Mouse (Mus musculus): ENCODE results near the gene Ctse.

Ctse gene

DNA sequence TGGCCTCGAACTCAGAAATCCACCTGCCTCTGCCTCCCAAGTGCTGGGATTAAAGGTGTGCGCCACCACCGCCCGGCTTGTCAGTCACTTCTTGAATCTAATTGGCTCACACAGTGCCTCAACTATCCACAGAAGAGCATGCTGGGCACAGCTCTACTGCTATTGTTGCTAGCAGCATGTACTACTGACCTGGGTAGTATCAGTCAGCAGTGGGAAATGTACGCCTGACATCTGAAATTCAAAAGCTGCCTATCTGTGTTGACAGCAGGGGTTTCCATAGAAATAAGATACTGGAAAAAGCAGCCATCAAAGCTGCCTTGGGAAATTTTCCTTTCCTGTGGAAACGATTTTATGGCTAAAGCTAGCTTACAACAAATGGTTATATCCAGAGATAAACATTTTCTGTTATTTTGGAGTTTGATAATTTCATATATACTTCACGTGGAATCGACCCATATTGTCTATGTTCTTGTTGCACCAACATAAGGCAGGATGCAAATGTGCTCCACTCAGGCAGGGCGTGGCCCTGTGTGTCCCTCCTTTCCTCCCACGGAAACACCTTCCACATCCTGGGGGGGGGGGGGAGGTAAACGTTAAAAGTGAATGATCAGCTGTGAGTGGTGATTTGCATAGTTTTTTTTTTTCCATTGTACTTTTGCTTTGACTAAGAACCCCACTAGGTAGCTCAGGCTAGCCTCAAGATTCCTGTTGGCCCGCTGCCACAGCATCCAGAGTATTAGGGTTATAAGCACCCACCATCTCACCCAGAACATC lies 14.8 kb downstream of the Ctse start:
- DNase-seq (ENCODE audit: low spot score in 2 of 2), result no peak

- no peak for DNase-seq (ENCODE audit: low spot score in 2 of 2)
Measured at GRCm38 (mm10) chr1:131655601-131656000, 17.5 kb downstream of the Ctse start.

DNA sequence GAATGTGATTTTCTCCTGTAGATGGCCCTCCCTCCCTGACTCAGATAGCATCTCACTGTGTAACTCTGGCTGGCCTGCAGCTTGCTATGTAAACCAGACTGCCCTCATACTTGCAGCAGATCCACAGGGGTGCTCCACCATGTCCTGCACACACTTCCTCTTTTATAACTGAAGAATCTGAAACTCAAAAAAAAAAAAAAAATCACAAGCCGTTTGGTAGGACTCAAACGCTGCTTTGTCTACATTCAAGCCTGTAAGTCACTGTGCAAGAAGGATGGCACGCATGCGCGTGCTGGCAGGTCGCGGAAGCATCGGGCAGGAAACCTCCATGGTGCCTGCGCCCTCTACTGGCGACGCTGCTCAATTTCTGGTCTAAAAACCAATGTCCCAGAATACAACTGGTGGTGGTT lies 19.8 kb downstream of the Ctse start:
- DNase-seq (ENCODE audit: low spot score in 2 of 2), result peak; percentile 89 to 95

DNA sequence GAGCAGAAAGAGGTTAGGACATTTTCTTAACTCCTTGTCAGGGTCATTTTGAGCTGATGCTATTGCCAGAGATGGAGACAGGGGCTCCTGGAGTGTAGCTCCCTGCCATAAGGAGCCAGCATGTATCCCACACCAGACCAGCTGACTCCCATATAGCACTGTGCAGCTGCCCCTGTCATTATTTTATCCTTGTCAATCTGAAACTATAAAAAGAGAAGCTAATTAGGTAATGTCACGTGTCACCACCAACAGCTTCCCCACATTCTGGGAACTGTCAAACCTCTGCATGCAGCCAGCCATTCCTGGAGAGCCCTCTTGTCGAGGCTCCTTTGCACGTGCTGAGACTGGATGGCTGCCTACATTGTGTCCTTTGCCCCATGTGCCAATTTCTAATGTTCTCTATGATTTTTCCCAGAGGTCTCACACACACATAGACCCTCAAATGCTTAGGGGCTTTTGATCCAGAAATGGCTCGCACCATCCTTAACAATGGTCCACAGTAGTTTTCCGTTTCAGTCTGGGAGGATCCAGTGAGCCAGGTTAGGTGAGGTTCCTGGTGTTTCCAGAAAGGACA lies 21.5 kb downstream of the Ctse start:
- DNase-seq (ENCODE audit: low spot score in 2 of 2), result no peak

- DNase-seq (ENCODE audit: low spot score in 2 of 2), result no peak
Measured at GRCm38 (mm10) chr1:131660266-131660665, 22.2 kb downstream of the Ctse start.

DNA sequence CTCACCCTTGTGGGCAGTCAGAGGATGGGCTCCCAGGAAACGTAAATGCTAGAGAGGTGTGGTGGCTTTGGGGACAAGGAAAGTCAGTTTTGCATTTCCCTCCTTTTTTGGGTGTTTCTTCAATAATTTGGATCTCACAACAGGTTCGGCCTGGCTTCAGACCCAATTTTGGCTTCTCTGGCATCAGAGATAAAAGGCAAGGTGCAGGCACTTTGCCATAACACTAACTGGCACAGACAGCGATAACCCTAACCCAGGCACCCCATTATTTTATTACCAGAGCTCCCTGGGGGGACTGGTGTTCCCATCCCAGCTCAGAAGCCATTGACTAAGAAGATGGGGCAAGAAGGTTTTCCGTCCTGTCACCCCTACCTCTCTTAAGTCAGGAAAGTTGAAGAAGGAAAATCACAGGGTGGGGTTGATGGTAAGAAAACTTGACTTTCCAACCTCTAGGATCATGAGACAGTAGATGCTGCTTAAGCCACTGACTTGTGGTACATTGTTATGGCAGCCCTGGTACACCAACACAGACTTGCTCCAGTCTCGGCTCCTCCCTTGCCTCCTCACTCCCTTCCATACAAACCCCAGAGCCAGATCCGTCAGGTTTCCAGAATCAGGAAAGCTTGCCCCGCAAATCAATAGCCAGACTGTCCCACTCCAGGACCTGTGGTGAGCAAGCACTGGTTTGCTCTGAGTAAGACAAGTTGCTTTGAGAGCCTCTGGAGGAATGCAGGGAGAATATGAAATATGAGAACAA lies 22.8 kb downstream of the Ctse start:
- no peak for DNase-seq (ENCODE audit: low spot score in 2 of 2)

GRCm38 (mm10) chr1:131661749-131662148 lies 23.6 kb downstream of the Ctse start:
- no peak for DNase-seq (ENCODE audit: low spot score in 2 of 2)

GRCm38 (mm10) chr1:131663286-131663995 lies 25.3 kb downstream of the Ctse start:
- DNase-seq (ENCODE audit: low spot score in 2 of 2), result no peak

DNA sequence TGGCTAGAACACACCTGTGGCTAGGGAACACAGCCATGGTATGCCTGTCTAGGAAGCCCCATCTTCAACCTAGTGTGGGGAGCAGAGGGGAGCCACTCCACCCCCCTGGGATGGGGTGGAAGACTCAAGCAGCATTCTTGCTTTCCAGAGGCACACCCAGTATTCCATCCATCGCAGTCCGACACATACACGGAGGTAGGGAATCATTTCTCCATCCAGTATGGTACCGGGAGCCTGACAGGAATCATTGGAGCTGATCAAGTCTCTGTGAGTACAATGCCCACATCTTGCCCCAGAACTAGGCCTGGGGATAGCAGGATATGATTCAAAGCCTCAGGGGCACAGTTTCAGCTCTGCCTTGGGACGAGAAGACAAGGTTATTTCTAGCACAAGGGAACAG lies 26.0 kb downstream of the Ctse start:
- DNase-seq (ENCODE audit: low spot score in 2 of 2), result no peak

DNA sequence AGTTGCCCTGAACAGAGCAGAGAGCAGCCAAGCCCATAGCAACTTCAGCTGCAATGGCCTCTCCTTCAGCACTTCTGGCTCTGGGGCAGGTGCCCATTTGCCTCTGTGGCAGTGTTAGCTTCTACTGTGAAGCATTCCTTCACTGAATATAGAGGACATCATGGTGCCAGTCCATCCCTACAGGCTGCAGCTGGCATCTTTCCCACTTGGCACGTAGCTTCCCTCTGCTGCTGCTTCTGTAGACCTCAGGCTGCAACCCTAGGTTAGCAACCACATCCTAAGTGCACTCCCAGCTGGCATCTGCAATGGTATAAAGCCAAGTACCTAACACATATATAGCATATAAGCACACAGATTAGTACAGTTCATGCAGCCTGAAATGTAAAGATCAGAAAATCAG lies 27.8 kb downstream of the Ctse start:
- DNase-seq (ENCODE audit: low spot score in 2 of 2), result no peak

GRCm38 (mm10) chr1:131671113-131671512 lies 33.0 kb downstream of the Ctse start:
- DNase-seq (ENCODE audit: low spot score in 2 of 2), result no peak

- no peak for DNase-seq (ENCODE audit: low spot score in 2 of 2)
Measured at GRCm38 (mm10) chr1:131672361-131672760, 34.3 kb downstream of the Ctse start.

GRCm38 (mm10) chr1:131679644-131680043 lies 41.5 kb downstream of the Ctse start:
- DNase-seq (ENCODE audit: low spot score in 2 of 2), result no peak

DNA sequence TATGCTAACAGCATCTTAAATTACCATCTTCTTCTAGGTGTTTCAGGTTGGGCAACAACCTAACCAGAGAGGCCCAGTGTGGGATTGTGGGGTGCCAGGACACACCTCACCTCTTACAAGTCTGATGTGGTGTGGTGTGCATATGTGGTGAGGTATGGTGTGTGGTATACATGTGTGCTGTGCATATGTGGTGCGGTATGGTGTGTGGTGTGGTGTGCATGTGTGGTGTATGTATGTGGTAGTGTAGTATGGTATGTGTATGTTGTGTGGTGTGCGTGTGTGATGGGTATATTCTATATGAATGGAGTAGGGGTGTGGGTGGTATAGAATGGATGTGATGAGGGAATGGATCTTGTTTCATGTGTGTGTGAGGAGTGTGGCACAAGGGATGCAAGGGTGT lies 49.6 kb downstream of the Ctse start:
- no peak for DNase-seq (ENCODE audit: low spot score in 2 of 2)

DNA sequence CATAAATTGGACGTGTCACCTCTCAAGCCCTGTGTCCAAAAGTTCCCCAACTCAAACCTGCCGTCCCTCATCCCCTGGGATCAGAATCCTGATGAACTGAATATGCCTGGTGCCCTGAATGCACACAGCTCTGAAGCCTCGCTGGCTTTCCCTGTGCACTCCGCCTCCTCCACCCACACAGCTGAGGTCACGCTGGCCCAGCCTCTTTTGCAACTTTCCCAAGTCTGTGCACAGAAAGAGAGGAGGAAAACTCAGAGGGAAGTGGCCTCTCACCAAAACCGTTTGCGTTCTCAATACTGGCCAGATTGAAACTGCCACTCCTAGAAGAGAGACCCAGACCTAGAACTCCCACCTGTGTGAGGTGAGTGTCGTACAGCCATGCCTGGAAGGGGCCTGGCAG lies 50.4 kb downstream of the Ctse start, which contains the start of gene Rab7b:
Rab7b (plus strand) TSS at position 221 of the 400 bp plus-strand sequence.
- peak in 1 of 2 experiments; percentile 14 for DNase-seq (ENCODE audit: low spot score in 2 of 2)

GRCm38 (mm10) chr1:131689016-131689415 lies 50.9 kb downstream of the Ctse start:
- no peak for DNase-seq (ENCODE audit: low spot score in 2 of 2)

- no peak for DNase-seq (ENCODE audit: low spot score in 2 of 2)
Measured at GRCm38 (mm10) chr1:131689899-131690298, 51.8 kb downstream of the Ctse start.

DNA sequence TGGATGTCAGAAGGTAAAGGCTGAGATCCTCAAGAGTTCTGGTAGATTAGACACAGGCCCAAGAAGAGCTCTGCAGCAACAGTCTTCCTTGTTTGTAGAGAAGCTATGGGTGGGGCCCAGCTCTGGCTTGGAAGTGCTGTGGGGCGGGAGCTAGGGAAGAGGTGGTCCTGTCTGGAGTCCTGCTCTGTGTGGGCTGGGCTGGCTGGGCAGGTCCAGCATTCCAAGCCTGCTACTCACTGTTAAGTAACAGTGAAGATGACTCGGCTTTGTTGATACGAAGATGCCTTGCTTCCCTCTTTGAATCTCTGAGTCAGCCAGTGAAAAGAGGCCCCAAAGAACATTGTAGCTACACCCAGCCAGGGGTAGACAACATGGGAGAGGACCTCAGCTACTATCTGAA lies 52.3 kb downstream of the Ctse start:
- DNase-seq (ENCODE audit: low spot score in 2 of 2), result no peak

GRCm38 (mm10) chr1:131691356-131691755 lies 53.2 kb downstream of the Ctse start:
- DNase-seq (ENCODE audit: low spot score in 2 of 2), result no peak

DNA sequence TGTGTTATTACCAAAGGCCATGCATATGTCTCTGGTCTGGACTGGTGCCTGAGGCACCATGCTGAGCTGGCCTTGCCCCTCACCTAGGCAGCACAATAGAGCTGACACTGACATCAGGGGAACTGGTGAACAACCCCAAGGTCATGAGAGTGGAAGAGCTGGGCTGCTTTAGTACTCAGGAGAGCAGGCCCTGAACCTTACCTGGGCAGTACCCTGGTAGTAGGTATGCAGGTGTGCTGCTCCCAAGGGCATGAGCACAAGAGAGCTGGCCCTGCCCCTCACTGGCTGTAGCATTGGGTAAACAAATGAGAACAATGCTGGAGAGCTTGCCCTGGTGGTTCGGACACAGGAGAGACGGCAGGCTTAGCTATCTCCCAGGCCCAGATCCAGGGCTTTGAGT lies 57.2 kb downstream of the Ctse start:
- DNase-seq (ENCODE audit: low spot score in 2 of 2), result no peak

GRCm38 (mm10) chr1:131696325-131696724 lies 58.2 kb downstream of the Ctse start:
- DNase-seq (ENCODE audit: low spot score in 2 of 2), result peak in 1 of 2 experiments; percentile 17

GRCm38 (mm10) chr1:131698770-131699169 lies 60.7 kb downstream of the Ctse start:
- no peak for DNase-seq (ENCODE audit: low spot score in 2 of 2)
